Mouse (Mus musculus) pancreas, adult 10 weeks (tissue): ENCODE results near the gene Gdpd5. TPM values are rescaled to one million over a fixed set of nuclear protein-coding genes. Genes with fewer than 3 reads are reported as not detected.

Experiments used
- polyA plus RNA-seq: library from polyadenylated mRNA; stranded (reverse); fragments of 350-450 nt; fragmentation: Illumina TruSeq; extraction: RNeasy Lipid Tissue Mini Kit (QIAGEN cat#74804); gene quantifications from one replicate; pipeline ENCODE4 v1.2.3, GENCODE M21; 2015; ENCODE audit warnings: low read depth, low replicate concordance; ENCODE audit not compliant: insufficient read depth

The Gdpd5 gene
- polyA plus RNA-seq = 9.1 TPM

GRCm38 (mm10) chr7:99381214-99382087 lies at the start of gene Gdpd5:
Gene Gdpd5, plus strand, starts transcription at chr7:99381414.

GRCm38 (mm10) chr7:99352526-99353400 lies 28.5 kb upstream of the Gdpd5 start, which contains the start of gene Serpinh1:
Gene Serpinh1, minus strand, starts transcription at chr7:99353239.

DNA sequence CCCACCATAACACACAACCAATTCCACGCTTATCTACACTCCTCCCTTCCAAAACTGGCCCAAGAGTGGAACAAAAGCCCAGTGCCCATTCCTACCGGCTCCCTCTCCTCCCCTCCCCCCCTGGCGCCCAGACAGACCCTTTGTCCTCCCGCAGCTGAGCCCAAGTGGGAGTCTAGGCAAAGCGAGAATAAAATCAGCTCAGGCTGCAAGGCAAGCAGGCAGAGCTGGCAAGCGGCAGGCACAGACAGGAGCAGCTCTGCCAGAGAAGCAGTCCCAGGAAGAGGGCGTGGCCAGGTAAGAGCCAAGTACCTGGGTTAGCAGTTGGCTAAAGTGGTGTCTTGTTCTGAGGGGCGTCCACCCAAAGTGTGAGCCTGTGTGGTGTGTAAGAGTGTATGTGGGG lies 84.6 kb downstream of the Gdpd5 start, which contains the start of gene Klhl35:
Gene Klhl35 (plus strand): TSS at position 194 of the 400 bp plus-strand sequence.

GRCm38 (mm10) chr7:99483271-99483923 lies 102.2 kb downstream of the Gdpd5 start, which contains the start of gene Rps3:
Gene Rps3, minus strand, starts transcription at chr7:99483738.

Other genes with a start within 250 kb of the Gdpd5 start
- gene Uvrag, start 240.3 kb upstream of the Gdpd5 start, polyA plus RNA-seq = 4.5 TPM
- gene Dgat2, start 198.7 kb upstream of the Gdpd5 start, polyA plus RNA-seq = 6.7 TPM
- gene Mogat2, start 142.8 kb upstream of the Gdpd5 start, polyA plus RNA-seq = not detected
- gene Map6, start 114.0 kb upstream of the Gdpd5 start, polyA plus RNA-seq = 3.8 TPM
- 67.3 TPM for gene Serpinh1, start 28.2 kb upstream of the Gdpd5 start, polyA plus RNA-seq
- gene Klhl35, start 84.6 kb downstream of the Gdpd5 start, polyA plus RNA-seq = 0.48 TPM
- 267 TPM for gene Rps3, start 102.3 kb downstream of the Gdpd5 start, polyA plus RNA-seq
- gene Arrb1, start 154.1 kb downstream of the Gdpd5 start, polyA plus RNA-seq = 8.9 TPM
- 2.0 TPM for gene Tpbgl, start 245.7 kb downstream of the Gdpd5 start, polyA plus RNA-seq